Mouse (Mus musculus) hindbrain, postnatal 0 days (tissue): ENCODE measurements around the gene Zfp444. TPM values are rescaled to one million over a fixed set of nuclear protein-coding genes. Genes with fewer than 3 reads are reported as not detected.
"Not testable (repeated sequence)": the region's sequence is repeated elsewhere in the genome, so short reads cannot be mapped to it uniquely, and the experiment has no call there.

Source experiments
- ATAC-seq: fragments of 200-750 bp; cut with Nextera tagmentation; 2 replicates; pipeline ENCODE4 v1.8.0; 2017; ENCODE audit warnings: mild to moderate bottlenecking, moderate TSS enrichment, moderate library complexity
- DNase-seq: peaks from one replicate; pipeline ENCODE4 v3.0.0-alpha.2; 2015; ENCODE audit warnings: low spot score
- H3K27ac ChIP-seq: fragments of 300-500 bp; sonication (generic); 2 replicates; pipeline ENCODE4 v1.5.1; 2014; ENCODE audit warnings: mild to moderate bottlenecking
- H3K27me3 ChIP-seq: fragments of 300-500 bp; sonication (generic); 2 replicates; pipeline ENCODE4 v1.6.1; 2014; ENCODE audit warnings: low read length, mixed read lengths; ENCODE audit not compliant: insufficient read depth
- H3K36me3 ChIP-seq: fragments of 300-500 bp; sonication (generic); 2 replicates; pipeline ENCODE4 v1.6.1; 2014; ENCODE audit warnings: low read length, mixed read lengths; ENCODE audit not compliant: insufficient read depth
- H3K4me1 ChIP-seq: fragments of 300-500 bp; sonication (generic); 2 replicates; pipeline ENCODE4 v1.6.1; 2014; ENCODE audit warnings: antibody characterized with exemption, low read length, mixed read lengths; ENCODE audit not compliant: insufficient read depth
- H3K4me2 ChIP-seq: fragments of 300-500 bp; sonication (generic); 2 replicates; pipeline ENCODE4 v1.6.1; 2014; ENCODE audit warnings: low read depth, mild to moderate bottlenecking, low read length, moderate library complexity, mixed read lengths
- H3K4me3 ChIP-seq: fragments of 300-500 bp; sonication (generic); 2 replicates; pipeline ENCODE4 v1.5.1; 2014; ENCODE audit warnings: low read length
- H3K9ac ChIP-seq: fragments of 300-500 bp; sonication (generic); replicated peaks from 2 replicates; pipeline ENCODE4 v1.6.1; 2014; ENCODE audit warnings: mild to moderate bottlenecking, low read length, moderate library complexity, mixed read lengths
- H3K9me3 ChIP-seq: fragments of 300-500 bp; sonication (generic); 2 replicates; pipeline ENCODE4 v1.6.1; 2016; ENCODE audit warnings: low read length, mixed read lengths
- CTCF ChIP-seq: IDR thresholded peaks from 2 replicates; pipeline ENCODE4 v1.5.1; 2016; ENCODE audit warnings: antibody characterized with exemption, control low read depth, low read depth
- WGBS: fragments of 180-500 bp; shearing (Covaris S2); extraction: QIAGEN DNeasy Blood & Tissue Kit; methylation state at CpG from one replicate; pipeline ENCODE4 v1.1.7; 2014; 5-methylcytosine and 5-hydroxymethylcytosine counted together
- polyA plus RNA-seq: library from polyadenylated mRNA; unstranded; fragments of >200 nt; fragmentation: Nextera tagmentation; extraction: Ambion mirVana; gene quantifications from 2 replicates; pipeline ENCODE4 v1.2.1, GENCODE M21; 2015
- total RNA-seq: library from RNA; depleted of rRNA; stranded (reverse); fragments of >200 nt; gene quantifications from 2 replicates; pipeline ENCODE4 v1.2.3, GENCODE M21; 2014

Gene Zfp444
- total and polyA plus RNA-seq, 2 experiments from 2014 or later = 69.2 to 84.3 TPM

GRCm38 (mm10) chr7:6195777-6196176, 23.8 kb downstream of the Zfp444 start:
- no peaks in the 10 kb centered on the region for H3K4me1 ChIP-seq
- 54% methylated on average over 2 of the region's 2 CpGs for WGBS
- ATAC-seq (no peak), DNase-seq (no peak)
- H3K27me3 ChIP-seq = no peaks in the 10 kb centered on the region
- H3K27ac ChIP-seq = no peak overlapping the region
- no peak overlapping the region for H3K4me3 ChIP-seq
- no peaks in the 10 kb centered on the region for H3K9me3 ChIP-seq
- TF ChIP-seq CTCF = peak; percentile 38
- H3K9ac ChIP-seq = no peak overlapping the region
- H3K4me2 ChIP-seq = no peak overlapping the region
- no peaks in the 10 kb centered on the region for H3K36me3 ChIP-seq

- Histone ChIP-seq H3K9me3 (no peaks in the 10 kb centered on the region), H3K36me3 (no peaks in the 10 kb centered on the region), H3K4me2 (no peak within 1 kb of the TSS), H3K4me1 (no peaks in the 10 kb centered on the region), H3K27ac (no peak within 1 kb of the TSS), H3K9ac (no peak within 1 kb of the TSS), H3K27me3 (no peaks in the 10 kb centered on the region), H3K4me3 (no peak within 1 kb of the TSS)
- WGBS = 61% methylated on average over 3 of the region's 3 CpGs
- TF ChIP-seq CTCF = no peak
- DNase-seq (no peak), ATAC-seq (no peak)
Measured at GRCm38 (mm10) chr7:6196790-6197189, 24.8 kb downstream of the Zfp444 start, which contains the start of gene Galp. Gene Galp (plus strand): TSS chr7:6197090.

- Histone ChIP-seq H3K9me3 (no peaks in the 10 kb centered on the region), H3K27me3 (no peaks in the 10 kb centered on the region), H3K4me1 (no peaks in the 10 kb centered on the region), H3K4me3 (no peak overlapping the region), H3K36me3 (no peaks in the 10 kb centered on the region), H3K9ac (no peak overlapping the region), H3K4me2 (no peak overlapping the region), H3K27ac (no peak overlapping the region)
- DNase-seq = no peak
- 84% methylated on average over 3 of the region's 3 CpGs for WGBS
- ATAC-seq = no peak
- no peak for TF ChIP-seq CTCF
Measured at GRCm38 (mm10) chr7:6204200-6204599, 32.2 kb downstream of the Zfp444 start.

GRCm38 (mm10) chr7:6213144-6213543, 41.1 kb downstream of the Zfp444 start:
- peak; percentile 42 for TF ChIP-seq CTCF
- DNase-seq (no peak), ATAC-seq (no peak)
- Histone ChIP-seq H3K9me3 (no peaks in the 10 kb centered on the region), H3K4me3 (no peak overlapping the region), H3K27me3 (no peaks in the 10 kb centered on the region), H3K4me2 (no peak overlapping the region), H3K4me1 (no peaks in the 10 kb centered on the region), H3K27ac (no peak overlapping the region), H3K9ac (no peak overlapping the region), H3K36me3 (no peaks in the 10 kb centered on the region)
- WGBS = 51% methylated on average over 5 of the region's 5 CpGs

- not testable (repeated sequence) for H3K9ac ChIP-seq, H3K36me3 ChIP-seq, H3K27me3 ChIP-seq, H3K9me3 ChIP-seq, ATAC-seq, H3K4me2 ChIP-seq, DNase-seq, H3K4me3 ChIP-seq, H3K4me1 ChIP-seq, H3K27ac ChIP-seq
- WGBS = 84% methylated on average over 4 of the region's 4 CpGs
Measured at GRCm38 (mm10) chr7:6214691-6215090, 42.7 kb downstream of the Zfp444 start.

- no peak for TF ChIP-seq CTCF
- Histone ChIP-seq H3K27me3 (no peaks in the 10 kb centered on the region), H3K9ac (no peak overlapping the region), H3K4me2 (no peak overlapping the region), H3K4me1 (no peaks in the 10 kb centered on the region), H3K36me3 (no peaks in the 10 kb centered on the region), H3K9me3 (no peaks in the 10 kb centered on the region), H3K27ac (no peak overlapping the region), H3K4me3 (no peak overlapping the region)
- 38% methylated on average over 3 of the region's 3 CpGs for WGBS
- ATAC-seq = no peak
- no peak for DNase-seq
Measured at GRCm38 (mm10) chr7:6220147-6220546, 48.1 kb downstream of the Zfp444 start.

GRCm38 (mm10) chr7:6221978-6222377, 50.0 kb downstream of the Zfp444 start, which contains the start of gene Zscan5b:
Gene Zscan5b (plus strand): TSS chr7:6222278.
- Histone ChIP-seq H3K27me3 (no peaks in the 10 kb centered on the region), H3K4me3 (no peak within 1 kb of the TSS), H3K9ac (no peak within 1 kb of the TSS), H3K36me3 (no peaks in the 10 kb centered on the region), H3K4me2 (no peak within 1 kb of the TSS), H3K4me1 (no peaks in the 10 kb centered on the region), H3K9me3 (no peaks in the 10 kb centered on the region), H3K27ac (no peak within 1 kb of the TSS)
- ATAC-seq = no peak
- DNase-seq = no peak
- 93% methylated on average over 12 of the region's 12 CpGs for WGBS
- no peak for TF ChIP-seq CTCF
